Mouse (Mus musculus): ENCODE results near the gene Fstl1. TPM values are rescaled to one million over a fixed set of nuclear protein-coding genes. Genes with fewer than 3 reads are reported as not detected.

Fstl1 gene
- total RNA-seq, 2 experiments from 2014 or later, result not detected

DNA sequence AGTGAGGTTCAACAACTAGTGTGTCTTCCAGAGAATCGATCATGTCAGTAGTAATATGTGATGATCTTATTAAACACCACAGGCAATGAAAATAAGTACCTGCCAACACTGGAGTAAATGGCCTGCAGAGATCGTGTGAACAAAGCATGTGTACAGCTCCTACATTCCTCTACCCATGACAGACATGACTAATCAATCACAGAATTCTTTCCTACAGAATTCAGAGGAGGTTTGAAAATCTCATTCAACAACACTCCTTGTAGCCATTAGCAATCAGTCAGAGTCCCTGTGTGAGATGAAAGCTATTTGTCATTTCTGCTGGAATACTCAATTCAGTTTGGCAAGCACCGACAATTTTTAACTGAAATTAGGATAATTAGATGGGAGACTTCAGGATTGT, 7.9 kb downstream of the Fstl1 start:
- no peak for ATAC-seq (replicated peaks; ENCODE audit: poor library complexity, severe bottlenecking)

DNA sequence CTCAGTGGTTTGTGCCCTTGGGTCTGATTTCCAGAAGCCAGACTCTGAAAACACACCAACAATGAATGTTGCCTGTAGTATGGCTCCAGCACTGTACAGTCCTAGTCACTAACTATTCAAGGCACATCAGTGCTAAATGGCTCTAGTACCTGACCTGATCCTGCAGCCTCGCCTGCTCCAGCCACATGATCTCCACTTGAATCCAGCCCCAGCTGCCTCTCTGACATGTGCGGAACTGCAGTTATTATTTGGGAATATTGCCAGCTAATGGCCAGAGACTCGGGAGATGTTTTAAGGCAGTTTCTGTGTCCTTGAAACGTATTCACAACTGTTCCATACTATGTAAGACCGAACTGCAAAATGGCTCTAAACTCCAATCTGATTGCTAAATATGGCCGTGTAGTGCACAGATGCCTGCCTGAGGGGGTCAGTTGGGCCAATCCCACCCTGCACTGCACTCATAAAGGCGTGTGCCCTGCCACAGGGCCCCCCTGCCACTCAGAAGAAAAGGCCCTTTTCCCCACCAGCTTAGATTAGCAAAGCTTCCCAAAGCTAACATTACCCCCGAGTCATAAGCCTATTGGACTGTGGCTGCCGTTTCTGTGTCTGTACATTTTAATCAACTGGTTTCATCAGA, 11.0 kb downstream of the Fstl1 start:
- no peak for ATAC-seq (replicated peaks; ENCODE audit: poor library complexity, severe bottlenecking)

- no peak for ATAC-seq (replicated peaks; ENCODE audit: poor library complexity, severe bottlenecking)
Observed at GRCm38 (mm10) chr16:37788367-37789014, 11.8 kb downstream of the Fstl1 start.

DNA sequence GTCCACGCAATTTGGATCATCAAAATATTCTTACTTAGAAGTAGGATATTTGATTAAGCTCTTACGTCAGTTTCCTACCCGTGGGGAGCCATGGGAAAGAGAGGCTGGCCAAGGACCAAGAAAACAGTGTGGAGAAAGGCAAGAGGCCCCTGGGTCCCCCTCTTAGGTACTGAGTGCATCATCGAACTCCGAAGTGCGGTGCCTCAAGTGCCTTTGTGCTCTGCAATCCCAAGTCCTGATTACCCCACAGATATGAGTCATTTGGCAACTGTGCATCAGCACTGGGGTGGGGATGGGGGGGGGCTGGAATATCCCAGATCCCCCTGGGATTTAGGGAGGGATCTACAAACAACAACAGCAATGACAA, 12.3 kb downstream of the Fstl1 start:
- ATAC-seq (replicated peaks; ENCODE audit: poor library complexity, severe bottlenecking), result no peak

GRCm38 (mm10) chr16:37789394-37789920, 12.8 kb downstream of the Fstl1 start:
- ATAC-seq (replicated peaks; ENCODE audit: poor library complexity, severe bottlenecking), result no peak

DNA sequence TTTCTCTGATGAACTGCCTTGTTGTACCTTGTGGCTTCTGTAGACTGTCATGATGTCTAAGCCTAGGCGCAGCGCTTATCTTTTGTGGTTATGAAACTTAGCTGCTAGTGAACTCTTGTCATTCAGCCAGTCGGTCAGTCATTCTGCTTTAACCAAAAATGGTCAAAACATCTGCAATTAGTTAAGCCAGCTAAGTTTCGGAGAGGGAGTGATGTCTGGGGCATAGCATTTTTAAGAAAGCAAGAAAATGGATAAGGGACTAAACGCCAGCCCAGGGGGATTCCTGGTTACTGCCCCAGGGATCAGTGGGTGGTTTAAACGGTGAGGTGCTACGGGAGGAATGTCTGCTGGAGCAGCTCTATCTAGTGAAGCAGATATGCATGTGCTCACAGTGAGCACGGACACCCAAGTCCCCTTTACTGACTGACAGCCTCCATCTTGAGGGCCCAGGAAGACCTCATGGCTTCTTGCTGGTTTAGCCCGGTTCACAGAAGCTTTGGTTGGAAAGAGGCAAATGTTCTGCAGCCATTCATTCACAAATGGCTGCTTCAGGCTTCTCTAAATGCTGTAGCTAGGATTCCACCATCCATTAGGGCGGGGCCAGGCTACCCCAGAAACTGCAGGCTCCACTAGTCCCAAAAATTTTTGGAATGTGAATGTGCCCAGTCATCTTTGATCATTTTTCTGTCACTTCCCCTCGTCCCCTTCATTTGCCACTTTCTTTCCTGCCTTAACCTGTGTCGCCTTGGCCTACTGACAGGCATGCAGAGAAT, 13.5 kb downstream of the Fstl1 start:
- no peak for ATAC-seq (replicated peaks; ENCODE audit: poor library complexity, severe bottlenecking)

DNA sequence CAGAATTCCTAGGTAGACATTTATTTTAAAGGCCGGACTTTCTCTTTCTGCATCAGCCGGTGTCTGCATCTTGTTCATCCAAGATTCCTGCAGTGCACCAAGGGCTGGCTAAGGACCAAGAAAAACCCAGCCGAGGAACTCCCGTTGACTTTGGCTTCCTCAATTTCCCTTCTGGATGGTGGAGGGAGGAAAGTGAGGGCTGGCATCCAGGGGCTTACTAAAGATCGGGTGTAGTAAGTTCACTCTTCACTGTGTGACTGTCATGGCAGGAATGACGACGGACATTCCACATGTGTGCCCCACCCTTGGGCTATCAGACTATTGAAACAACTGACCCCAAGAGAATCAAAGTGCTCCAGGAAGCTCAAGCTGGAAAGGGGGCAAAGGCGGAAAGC, 14.1 kb downstream of the Fstl1 start:
- ATAC-seq (replicated peaks; ENCODE audit: poor library complexity, severe bottlenecking), result no peak

DNA sequence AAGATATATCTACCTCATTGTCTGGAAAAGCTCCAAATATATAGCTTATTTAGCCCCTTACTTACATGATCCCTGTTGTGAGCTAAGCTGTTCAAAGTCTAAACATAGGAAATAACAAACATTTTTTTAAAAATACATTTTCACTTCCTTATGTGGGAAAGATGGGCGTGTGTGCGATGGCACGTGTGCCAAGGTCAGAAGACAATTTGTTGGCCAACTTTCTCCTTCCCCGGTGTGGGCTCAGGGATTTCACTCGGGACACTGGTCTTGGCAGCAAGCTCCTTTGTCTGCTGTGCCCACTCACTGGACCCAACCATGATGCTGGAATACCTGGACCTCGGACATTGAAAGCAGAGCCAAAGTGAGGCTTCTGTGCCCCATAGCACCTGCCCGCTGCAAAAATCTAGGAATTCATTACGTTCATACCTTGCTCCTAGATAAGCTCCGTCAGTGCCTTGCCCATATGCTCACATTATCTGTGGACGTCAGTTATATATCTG, 19.0 kb downstream of the Fstl1 start:
- peak; percentile 58 for ATAC-seq (replicated peaks; ENCODE audit: poor library complexity, severe bottlenecking)

- ATAC-seq (replicated peaks; ENCODE audit: poor library complexity, severe bottlenecking), result no peak
Observed at GRCm38 (mm10) chr16:37796270-37796669, 19.6 kb downstream of the Fstl1 start.

DNA sequence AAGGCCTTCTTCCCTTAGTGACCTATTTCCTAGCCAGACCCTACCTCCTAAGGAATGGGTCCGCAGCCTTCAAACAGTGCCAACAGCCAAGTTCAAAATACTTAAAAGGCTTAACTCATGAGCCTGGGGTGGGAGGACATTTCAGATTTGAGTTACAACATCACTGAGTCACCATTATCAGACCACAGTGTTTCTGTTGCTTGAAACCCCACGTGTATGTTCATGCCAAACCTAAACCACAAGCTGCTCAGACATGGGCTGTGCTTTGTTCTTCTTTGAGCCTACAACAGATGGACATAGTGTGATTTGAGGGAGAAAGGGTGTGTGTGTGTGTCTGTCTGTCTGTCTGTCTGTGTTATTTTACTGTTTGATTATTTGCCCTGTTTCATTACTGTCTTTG, 24.4 kb downstream of the Fstl1 start:
- peak; percentile 100 for ATAC-seq (replicated peaks; ENCODE audit: poor library complexity, severe bottlenecking)

DNA sequence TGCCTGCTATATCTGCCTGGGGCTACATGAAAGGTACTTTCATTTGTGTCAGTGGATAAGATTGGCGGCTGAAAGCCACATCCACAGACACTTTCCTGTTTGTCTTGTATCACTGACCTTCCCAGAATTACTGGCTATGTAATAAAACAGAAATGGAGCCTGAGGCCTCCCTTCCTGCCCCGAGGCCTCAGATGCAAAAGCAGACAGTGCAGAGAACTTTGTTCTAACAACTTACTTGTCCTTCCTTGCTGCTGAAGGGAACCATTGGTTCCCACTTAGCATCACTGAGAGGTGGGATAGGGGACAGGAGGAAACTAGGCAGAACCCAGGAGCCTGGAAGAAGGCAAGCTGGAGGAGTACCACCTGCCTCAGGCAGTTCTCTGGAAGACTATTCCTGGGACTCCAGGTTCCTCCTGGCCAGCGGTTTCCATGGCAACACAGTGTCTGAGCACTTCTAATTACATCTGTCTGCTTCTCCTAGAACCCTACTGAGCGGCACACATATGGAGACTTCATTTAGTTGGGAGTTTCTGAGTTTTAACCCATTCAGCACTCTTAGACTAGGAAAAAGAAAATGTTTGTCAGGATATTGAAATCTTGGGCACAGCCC, 26.1 kb downstream of the Fstl1 start:
- no peak for ATAC-seq (replicated peaks; ENCODE audit: poor library complexity, severe bottlenecking)

GRCm38 (mm10) chr16:37803387-37803950, 26.8 kb downstream of the Fstl1 start:
- ATAC-seq (replicated peaks; ENCODE audit: poor library complexity, severe bottlenecking), result no peak

DNA sequence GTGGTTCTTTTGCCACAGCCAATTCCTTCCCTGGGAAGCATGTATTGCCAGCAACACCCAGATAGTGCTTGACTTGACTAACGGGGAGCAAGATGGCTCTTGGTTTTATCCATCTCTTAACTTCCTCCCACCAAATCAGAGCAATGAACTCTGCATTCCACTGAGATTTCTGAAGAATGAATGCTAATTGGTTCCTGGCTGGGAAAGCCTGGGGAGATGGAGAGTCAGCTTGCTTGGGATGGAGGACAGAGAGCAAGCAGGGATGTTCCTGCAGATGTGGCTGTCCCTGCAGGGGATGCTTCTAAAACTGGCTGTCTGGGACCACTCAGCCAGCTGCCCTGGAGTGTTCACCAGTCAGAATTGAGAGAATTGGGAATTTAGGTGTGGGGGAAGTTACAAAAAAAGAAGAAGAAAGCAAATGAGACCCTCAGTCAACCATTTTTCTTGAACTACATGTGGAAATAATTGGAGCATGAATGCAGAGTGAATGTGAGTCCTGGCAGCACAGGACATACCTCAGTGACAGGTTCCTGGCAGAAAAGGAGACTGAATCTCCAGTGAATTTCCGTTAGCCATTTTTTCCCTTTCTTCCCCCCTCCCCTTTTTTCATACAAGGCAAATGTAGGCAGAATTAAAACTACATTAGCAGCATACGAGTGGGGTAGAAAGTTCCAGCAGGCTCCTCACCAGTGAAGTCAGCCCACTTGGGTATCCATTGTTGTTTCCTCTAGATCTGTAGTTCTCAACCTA, 29.2 kb downstream of the Fstl1 start:
- no peak for ATAC-seq (replicated peaks; ENCODE audit: poor library complexity, severe bottlenecking)

GRCm38 (mm10) chr16:37807269-37807668, 30.6 kb downstream of the Fstl1 start:
- ATAC-seq (replicated peaks; ENCODE audit: poor library complexity, severe bottlenecking), result no peak

DNA sequence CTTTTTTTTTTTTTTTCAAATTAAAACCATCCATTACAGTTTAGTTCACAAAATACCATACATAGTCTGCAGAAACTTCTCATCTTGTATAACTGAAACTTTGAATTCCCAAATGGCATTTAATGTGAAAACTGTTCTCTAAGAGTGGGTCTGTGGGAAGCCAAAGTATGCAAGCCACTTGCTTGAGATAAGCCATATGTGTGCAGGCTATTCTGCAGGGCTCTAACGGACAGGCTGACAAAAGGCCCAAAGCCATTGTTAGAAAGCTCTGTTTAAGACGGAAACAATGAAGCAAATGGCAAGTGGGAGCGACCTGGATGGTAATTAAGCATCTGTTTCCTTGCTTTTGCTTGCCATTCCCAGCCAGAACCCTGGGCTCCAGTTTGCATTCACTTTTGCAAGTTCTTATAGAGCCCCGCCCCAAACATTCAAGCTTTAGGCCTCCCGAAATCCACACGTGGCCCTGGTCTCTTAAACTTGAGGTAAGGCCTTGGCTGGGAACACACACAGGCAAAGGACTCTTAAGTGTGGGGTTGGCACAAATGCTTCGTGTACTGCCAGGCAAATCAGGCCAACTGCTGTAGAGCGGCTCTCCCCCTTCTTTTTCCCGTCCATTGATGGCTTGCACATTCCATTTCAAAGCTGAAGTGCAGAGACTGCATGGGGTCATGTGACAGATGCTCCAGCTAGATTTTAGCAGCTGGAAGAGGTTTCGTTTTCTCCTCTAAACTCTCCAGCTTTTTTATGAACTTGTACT, 32.4 kb downstream of the Fstl1 start:
- ATAC-seq (replicated peaks; ENCODE audit: poor library complexity, severe bottlenecking), result no peak

DNA sequence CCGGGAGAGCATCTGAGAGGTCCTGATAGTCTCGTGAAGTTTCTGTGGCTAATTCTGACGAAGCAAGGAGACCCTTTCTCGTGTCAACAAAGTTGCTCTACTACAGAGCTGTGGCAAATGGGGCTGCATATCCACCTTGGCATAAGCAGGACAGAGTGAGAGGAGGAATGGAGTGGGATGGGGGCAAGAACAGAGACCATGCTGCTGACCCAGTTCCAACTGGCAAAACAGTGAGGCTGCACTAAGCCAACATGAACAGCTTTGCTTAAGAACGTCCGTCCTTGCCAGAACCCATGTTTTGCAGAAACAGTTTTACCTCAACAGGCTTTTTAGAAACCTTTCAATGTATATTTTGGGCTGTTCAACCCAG, 32.9 kb downstream of the Fstl1 start:
- ATAC-seq (replicated peaks; ENCODE audit: poor library complexity, severe bottlenecking), result no peak

GRCm38 (mm10) chr16:37811874-37812273, 35.2 kb downstream of the Fstl1 start:
- no peak for ATAC-seq (replicated peaks; ENCODE audit: poor library complexity, severe bottlenecking)

- ATAC-seq (replicated peaks; ENCODE audit: poor library complexity, severe bottlenecking), result peak; percentile 28
Observed at GRCm38 (mm10) chr16:37812474-37812886, 35.8 kb downstream of the Fstl1 start.

Data from granulocyte monocyte progenitor cell, adult 5-6 weeks (primary cell).